Mouse (Mus musculus) lung, adult 2 months (tissue): ENCODE measurements around the gene Nrip1. TPM values are rescaled to one million over a fixed set of nuclear protein-coding genes. Genes with fewer than 3 reads are reported as not detected.

Source experiments
- DNase-seq: peaks from one replicate; pipeline ENCODE4 v3.0.0; 2022
- H3K4me1 ChIP-seq: fragments of 200-500 bp; 2 replicates; pipeline ENCODE4 v1.6.1; 2011; ENCODE audit warnings: low read length; ENCODE audit not compliant: control insufficient read depth, insufficient read depth
- H3K4me3 ChIP-seq: fragments of 200-500 bp; replicated peaks from 2 replicates; pipeline ENCODE3; 2011; ENCODE audit warnings: low read depth, mild to moderate bottlenecking, control low read depth, low read length; ENCODE audit errors: extremely low read depth
- CTCF ChIP-seq: fragments of 200-500 bp; IDR thresholded peaks from 2 replicates; pipeline ENCODE4 v1.5.1; 2011; ENCODE audit warnings: mild to moderate bottlenecking, low read length, control low read depth; ENCODE audit not compliant: insufficient read depth
- POLR2A ChIP-seq: fragments of 200-500 bp; IDR thresholded peaks from 2 replicates; pipeline ENCODE4 v1.6.1; 2011; ENCODE audit warnings: low read depth, mild to moderate bottlenecking, control low read depth, low read length, borderline replicate concordance; ENCODE audit errors: extremely low read depth
- WGBS: fragments of 180-500 bp; shearing (Covaris S2); methylation state at CpG from one replicate; pipeline ENCODE4 v1.1.7; 2018; 5-methylcytosine and 5-hydroxymethylcytosine counted together
- polyA plus RNA-seq: library from polyadenylated mRNA; depleted of rRNA; stranded (reverse); fragments of >200 nt; gene quantifications from 2 replicates; pipeline ENCODE4 v1.2.3, GENCODE M21; 2012

The Nrip1 gene
- polyA plus RNA-seq, 1 experiment, result 8.0 TPM

GRCm38 (mm10) chr16:76266635-76267268 lies 106.9 kb downstream of the Nrip1 start:
- DNase-seq, result no peak
- Histone ChIP-seq H3K4me1 (no peaks in the 10 kb centered on the region), H3K4me3 (no peak overlapping the region)
- 75% methylated on average over 9 of the region's 9 CpGs for WGBS
- TF ChIP-seq CTCF (no peak), POLR2A (no peak)

- TF ChIP-seq POLR2A (no peak), CTCF (no peak)
- Histone ChIP-seq H3K4me1 (no peaks in the 10 kb centered on the region), H3K4me3 (no peak overlapping the region)
- DNase-seq, result no peak
- 52% methylated on average over 2 of the region's 2 CpGs for WGBS
Measured at GRCm38 (mm10) chr16:76265874-76266273, 107.8 kb downstream of the Nrip1 start.

DNA sequence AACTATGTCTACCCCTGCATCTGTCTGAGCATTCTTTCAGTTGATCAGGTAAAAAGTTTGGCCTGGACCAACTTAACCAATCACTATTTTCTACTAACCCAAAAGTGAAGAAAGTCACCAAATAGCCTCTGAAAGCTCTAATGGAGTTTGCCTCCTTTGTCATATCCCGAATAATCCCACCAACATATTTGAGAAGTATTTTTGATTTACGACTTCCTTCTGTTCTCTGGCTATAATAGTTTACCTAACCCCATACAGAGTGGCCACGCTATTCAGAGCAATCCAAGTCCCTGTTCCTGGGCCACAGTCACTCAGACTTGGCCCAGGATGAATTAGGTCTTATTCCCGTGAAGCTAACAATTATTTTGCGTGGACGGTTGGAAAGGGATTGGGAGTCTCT lies 108.3 kb downstream of the Nrip1 start:
- no peak for DNase-seq
- Histone ChIP-seq H3K4me3 (no peak overlapping the region), H3K4me1 (no peaks in the 10 kb centered on the region)
- WGBS, result 52% methylated on average over 6 of the region's 6 CpGs
- no peak for TF ChIP-seq POLR2A
- no peak for TF ChIP-seq CTCF

- Histone ChIP-seq H3K4me1 (no peaks in the 10 kb centered on the region), H3K4me3 (no peak overlapping the region)
- DNase-seq, result no peak
- TF ChIP-seq CTCF (no peak), POLR2A (no peak)
- 64% methylated on average over 4 of the region's 4 CpGs for WGBS
Measured at GRCm38 (mm10) chr16:76263393-76263792, 110.2 kb downstream of the Nrip1 start.

- no peak for TF ChIP-seq CTCF
- no peak for TF ChIP-seq POLR2A
- DNase-seq, result no peak
- Histone ChIP-seq H3K4me1 (no peaks in the 10 kb centered on the region), H3K4me3 (no peak overlapping the region)
- WGBS, result 46% methylated on average over 6 of the region's 6 CpGs
Measured at GRCm38 (mm10) chr16:76260296-76260695, 113.3 kb downstream of the Nrip1 start.

GRCm38 (mm10) chr16:76251826-76252225 lies 121.8 kb downstream of the Nrip1 start:
- H3K4me3 ChIP-seq, result no peak overlapping the region
- 86% methylated on average over 10 of the region's 10 CpGs for WGBS
- TF ChIP-seq CTCF (no peak), POLR2A (no peak)
- H3K4me1 ChIP-seq, result no peaks in the 10 kb centered on the region
- DNase-seq, result no peak

GRCm38 (mm10) chr16:76249345-76250091 lies 124.1 kb downstream of the Nrip1 start:
- TF ChIP-seq CTCF (no peak), POLR2A (no peak)
- no peaks in the 10 kb centered on the region for H3K4me1 ChIP-seq
- DNase-seq, result no peak
- 72% methylated on average over 18 of the region's 18 CpGs for WGBS
- no peak overlapping the region for H3K4me3 ChIP-seq

DNA sequence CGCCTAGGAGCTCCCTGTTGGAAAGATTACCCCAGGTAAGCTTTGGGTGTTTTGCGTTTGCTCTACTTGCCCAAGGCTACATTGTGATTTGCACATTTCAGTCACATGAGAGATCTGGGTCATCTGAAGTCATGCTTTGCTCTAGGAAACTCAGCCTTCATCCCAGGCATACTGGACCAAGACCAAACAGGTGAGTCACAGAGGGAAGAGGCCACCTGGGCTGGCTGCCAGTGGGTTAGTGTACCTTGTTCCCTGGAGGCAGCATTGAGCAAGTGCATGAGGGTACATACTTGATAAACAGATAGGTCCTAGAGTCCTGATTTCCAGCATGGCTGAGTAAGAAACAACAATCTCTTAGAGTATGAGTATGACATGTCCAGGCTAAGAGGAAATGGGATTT lies 130.8 kb downstream of the Nrip1 start:
- TF ChIP-seq POLR2A (no peak), CTCF (0 out of 2 replicates have a peak, but pooled peaks have one; percentile 10)
- peak; percentile 54 for DNase-seq
- H3K4me1 ChIP-seq, result no peaks in the 10 kb centered on the region
- WGBS, result 84% methylated on average over 2 of the region's 2 CpGs
- H3K4me3 ChIP-seq, result no peak overlapping the region

- TF ChIP-seq POLR2A (no peak), CTCF (no peak)
- WGBS, result 71% methylated on average over 4 of the region's 4 CpGs
Measured at GRCm38 (mm10) chr16:76241266-76241665, 132.4 kb downstream of the Nrip1 start.

GRCm38 (mm10) chr16:76239353-76239752 lies 134.3 kb downstream of the Nrip1 start:
- TF ChIP-seq POLR2A (no peak), CTCF (no peak)
- Histone ChIP-seq H3K4me3 (no peak overlapping the region), H3K4me1 (no peaks in the 10 kb centered on the region)
- no peak for DNase-seq
- WGBS, result 83% methylated on average over 8 of the region's 8 CpGs

More at GRCm38 (mm10) chr16:76241266-76241665, 132.4 kb downstream of the Nrip1 start:
- DNase-seq, result no peak
- no peak overlapping the region for H3K4me3 ChIP-seq
- H3K4me1 ChIP-seq, result no peaks in the 10 kb centered on the region
